Mouse (Mus musculus) heart, adult 9 months (tissue): Measurements from ENCODE around the gene Gm12253.
A peak's percentile ranks its signal among the peaks of the same experiment; 100 is the strongest.

Experiments used
- DNase-seq, 2 experiments: peaks; one replicate each; pipeline ENCODE4 v3.0.0; 2022; ENCODE audit warnings: low spot score in 2 of 2

Gm12253 gene

DNA sequence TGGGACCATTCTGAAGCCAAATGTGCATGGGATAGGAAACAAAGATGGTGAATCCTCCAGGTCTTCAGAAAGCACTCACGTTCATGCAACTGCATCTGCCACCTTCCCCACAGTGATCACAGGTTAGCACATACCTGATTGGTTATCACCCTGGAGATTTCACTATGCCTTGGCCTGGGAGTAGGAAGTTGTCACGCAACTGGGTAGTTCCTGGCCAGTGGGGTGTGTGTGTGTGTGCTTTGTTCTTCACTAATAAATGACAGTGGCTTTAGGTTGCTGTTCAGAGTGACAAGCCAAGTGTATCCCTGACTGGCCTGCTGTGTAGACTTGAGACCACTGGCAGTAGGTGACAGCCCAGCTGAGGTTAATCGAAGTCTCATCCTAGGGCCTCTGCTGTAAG lies at the start of gene Gm12253:
Gene Gm12253 (plus strand): TSS at position 301 of the 400 bp plus-strand sequence.
- no peak for DNase-seq

DNA sequence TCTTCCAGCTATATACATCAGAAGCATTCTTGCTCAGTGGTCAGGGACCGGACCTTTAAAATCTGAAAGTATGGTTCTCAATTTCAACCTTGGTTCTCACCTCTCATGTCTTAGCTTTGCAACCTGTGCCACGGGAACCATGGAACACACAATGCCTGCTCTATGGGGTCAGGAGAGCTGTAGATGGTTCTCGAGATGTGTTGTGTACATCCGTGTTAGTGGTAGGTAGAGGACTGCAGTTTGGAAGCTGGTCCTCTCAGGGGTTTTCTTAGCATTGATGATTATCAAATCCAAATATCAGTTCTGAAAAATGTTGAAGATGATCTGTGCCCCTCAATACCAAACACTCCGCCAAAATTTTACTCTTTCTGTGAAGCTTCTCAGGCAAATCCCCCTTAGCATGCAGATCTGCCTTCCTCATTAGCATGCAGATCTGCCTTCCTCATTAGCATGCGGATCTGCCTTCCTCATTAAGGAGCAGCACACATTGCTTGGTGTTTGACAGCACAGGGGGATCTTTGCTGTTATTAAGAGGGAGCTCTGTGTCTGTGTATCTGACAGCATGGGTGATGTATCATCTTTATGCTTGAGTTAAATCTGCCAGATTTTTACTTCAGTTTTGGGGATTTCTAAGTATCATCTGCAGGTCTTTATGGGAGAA lies 32.2 kb upstream of the Gm12253 start:
- DNase-seq = no peak

DNA sequence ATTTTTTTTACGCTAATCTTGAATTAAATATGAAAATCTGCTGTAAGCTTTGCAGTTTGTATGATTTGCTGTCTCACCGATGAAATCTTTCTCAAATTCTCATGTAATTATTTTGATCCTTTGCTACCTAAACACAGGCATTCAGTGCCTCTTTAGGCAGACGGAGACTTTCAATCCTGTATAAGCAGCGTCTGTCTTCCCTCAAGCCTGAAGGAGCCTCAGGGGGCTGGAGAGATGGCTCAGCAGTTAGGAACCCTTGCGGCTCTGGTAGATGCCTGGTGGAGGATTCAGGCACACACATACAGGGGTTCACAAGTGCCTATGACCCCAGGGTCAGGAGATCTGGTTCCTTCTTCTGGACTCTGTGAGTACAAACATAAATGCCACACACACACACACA lies 31.7 kb upstream of the Gm12253 start:
- DNase-seq = no peak

DNA sequence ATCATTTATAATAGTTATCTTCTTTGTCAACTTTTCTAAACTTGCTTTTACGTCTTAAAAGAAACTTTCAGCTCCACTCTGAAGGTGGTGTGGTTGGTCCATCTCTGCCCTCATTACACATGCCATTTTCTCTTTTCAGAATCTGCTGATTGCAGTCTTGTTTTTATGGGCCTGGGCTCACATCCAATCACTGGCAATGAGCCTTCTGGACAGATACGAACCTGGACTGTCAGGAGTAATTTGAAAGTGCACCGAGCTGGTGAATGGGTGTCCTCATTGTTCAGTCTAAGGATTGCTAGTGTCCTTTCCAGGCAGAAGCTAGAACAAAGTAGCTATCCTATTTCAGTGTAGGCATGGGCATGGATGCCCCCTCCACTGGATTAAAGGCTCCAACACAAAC lies 24.3 kb upstream of the Gm12253 start:
- DNase-seq = no peak

DNA sequence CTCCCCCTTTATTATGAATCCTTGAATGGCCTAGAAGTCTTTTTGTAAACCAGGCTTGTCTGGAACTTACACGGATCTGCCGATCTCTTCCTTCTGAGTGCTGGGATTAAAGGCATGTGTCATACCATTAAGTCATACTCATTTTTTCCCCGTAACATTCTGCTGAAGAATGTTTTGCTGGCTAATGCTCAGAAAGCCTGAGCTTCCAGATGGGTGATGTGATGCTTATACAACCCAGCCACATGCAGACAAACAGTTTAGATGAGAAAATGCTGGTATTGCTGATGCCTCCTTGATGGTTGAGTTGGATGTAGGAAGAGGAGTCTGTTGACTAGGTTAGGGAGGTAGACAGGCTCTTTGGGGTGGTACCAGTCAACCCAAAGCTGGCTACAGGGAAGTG lies 14.0 kb upstream of the Gm12253 start:
- peak; percentile 3 to 5 for DNase-seq

DNA sequence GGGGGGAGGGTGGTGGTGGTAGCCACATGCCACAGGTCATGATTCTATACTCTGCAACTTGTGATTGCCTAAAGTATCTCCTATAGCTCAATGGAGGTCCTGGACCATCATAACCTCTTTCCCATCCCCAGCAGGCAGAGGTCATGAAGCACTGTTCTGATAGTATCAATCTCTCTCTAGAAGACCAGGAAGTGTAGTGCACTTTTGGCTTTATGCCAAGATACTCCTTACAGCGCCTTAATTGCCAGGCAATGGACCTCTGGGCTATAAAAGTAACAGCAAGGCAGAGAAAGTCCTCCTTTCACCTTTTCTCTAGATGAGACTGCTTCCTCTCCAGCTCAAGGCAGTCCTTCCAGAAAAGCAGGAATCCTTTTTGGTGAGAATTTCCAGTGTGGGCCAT lies 11.5 kb upstream of the Gm12253 start, which contains the start of gene 1810065E05Rik:
Gene 1810065E05Rik (plus strand): TSS at position 297 of the 400 bp plus-strand sequence.
- DNase-seq = no peak

DNA sequence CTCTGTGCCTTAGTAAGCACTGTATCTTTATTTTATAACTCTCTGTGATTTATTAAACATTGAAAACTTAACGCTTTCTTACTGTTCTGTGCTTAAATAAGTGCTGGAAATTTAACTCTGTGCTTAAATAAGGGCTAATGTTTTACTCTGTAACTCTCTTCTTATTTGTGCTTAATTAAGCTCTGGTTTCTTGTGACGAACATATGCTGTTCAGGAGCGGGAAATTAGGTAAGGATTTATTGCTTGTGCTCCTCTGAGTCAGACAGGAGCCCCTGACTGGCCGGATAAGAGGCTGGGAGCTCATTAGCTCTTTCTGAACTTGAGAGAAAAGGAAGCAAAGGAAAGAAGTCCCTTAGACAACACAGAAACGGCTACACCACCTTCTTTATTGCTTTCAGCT lies 5.5 kb downstream of the Gm12253 start:
- no peak for DNase-seq

DNA sequence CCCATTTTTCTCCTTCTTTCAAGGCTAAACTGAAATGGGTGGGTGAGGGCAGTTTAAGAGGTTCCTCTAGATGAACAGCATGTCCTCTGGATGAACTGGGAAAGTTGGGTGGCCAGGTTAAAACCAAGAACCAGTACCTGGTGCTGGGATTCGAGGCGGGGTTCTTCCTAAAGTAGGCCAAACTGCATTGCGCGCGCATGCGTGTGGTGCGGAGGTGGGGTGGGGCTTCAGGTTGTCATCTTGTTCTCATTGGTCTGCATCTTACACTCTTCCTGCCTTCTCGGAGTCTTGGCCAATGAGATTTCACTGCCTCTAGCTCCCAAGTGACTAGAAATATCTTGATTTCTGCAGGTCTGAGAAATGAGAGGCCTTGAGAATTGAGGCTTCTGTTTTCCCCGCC lies 20.4 kb downstream of the Gm12253 start, which contains the start of gene Lypd9:
Gene Lypd9 (minus strand): TSS at position 165 of the 400 bp plus-strand sequence.
- DNase-seq = no peak

DNA sequence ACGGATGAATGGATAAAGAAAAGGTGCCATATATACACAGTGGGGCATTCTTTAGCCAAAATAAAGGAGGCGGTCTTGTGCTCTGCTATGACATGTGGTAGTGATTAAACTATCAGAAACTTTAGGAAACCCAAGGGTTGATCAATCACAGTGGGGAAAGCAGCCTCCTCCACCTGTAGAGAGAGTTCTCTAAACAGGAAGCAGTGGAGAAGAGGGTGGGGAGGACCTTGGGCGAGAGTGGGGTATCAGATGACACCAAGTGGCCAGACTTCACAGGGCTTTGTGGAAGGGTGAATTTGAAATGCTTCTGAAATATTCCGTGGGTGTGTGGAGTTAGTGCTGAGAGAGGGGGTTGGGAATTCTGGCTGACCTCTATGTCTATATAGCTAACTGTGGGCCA lies 21.2 kb downstream of the Gm12253 start:
- DNase-seq = no peak

DNA sequence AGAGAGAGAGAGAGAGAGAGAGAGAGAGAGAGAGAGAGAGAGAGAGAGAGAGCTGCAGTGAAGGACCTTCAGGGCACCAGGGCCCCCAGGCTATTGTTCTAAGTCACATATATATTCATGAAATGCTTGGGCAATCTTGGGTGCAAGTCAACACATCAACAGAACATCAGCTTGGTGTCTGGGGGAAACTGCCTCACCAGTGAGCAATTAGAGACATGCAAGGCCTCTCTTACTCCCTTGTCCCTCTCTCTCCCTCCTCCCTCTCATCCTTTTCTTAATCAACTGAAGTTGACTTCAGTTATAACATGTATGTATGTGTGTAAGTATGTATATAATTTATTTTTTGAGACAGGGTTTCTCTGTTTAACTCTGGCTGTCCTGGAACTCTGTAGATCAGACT lies 29.8 kb downstream of the Gm12253 start, which contains the start of gene Olfr30:
Gene Olfr30 (minus strand): TSS at position 101 of the 400 bp plus-strand sequence.
- DNase-seq = no peak
